Mouse (Mus musculus) liver, embryonic 14.5 days (tissue): ENCODE results near the gene Ogfod2. TPM values are rescaled to one million over a fixed set of nuclear protein-coding genes. Genes with fewer than 3 reads are reported as not detected.

ENCODE experiments used
- ATAC-seq: fragments of 200-750 bp; cut with Nextera tagmentation; 2 replicates; pipeline ENCODE4 v1.8.0; 2017; ENCODE audit warnings: moderate number of reproducible peaks, mild to moderate bottlenecking, moderate library complexity; ENCODE audit not compliant: insufficient read depth
- DNase-seq, 3 experiments: peaks; one replicate each; pipeline ENCODE4 v3.0.0-alpha.2; 2012 to 2013; ENCODE audit warnings: low read depth in 3 of 3, low spot score in 3 of 3
- H3K27ac ChIP-seq: fragments of 300-500 bp; sonication (generic); 2 replicates; pipeline ENCODE4 v1.5.1; 2014; ENCODE audit warnings: moderate library complexity, mild to moderate bottlenecking, control low read depth, inconsistent platforms
- H3K27me3 ChIP-seq: fragments of 300-500 bp; sonication (generic); 2 replicates; pipeline ENCODE4 v1.6.1; 2014; ENCODE audit warnings: mild to moderate bottlenecking, low read length, moderate library complexity; ENCODE audit not compliant: control insufficient read depth, insufficient read depth
- H3K36me3 ChIP-seq: fragments of 300-500 bp; sonication (generic); replicated peaks from 2 replicates; pipeline ENCODE4 v1.6.1; 2014; ENCODE audit warnings: low read depth; ENCODE audit not compliant: control insufficient read depth, insufficient read depth
- H3K4me1 ChIP-seq, 2 experiments: fragments of 200-500 bp in 1 of 2; fragments of 300-500 bp in 1 of 2; sonication (generic) in 1 of 2; replicated peaks; 2 replicates each; pipeline ENCODE4 v1.6.1; 2012 to 2014; ENCODE audit warnings: antibody characterized with exemption in 1 of 2, inconsistent platforms in 1 of 2, low read length in 1 of 2; ENCODE audit not compliant: control insufficient read depth in 2 of 2, insufficient read depth in 2 of 2
- H3K4me2 ChIP-seq: fragments of 300-500 bp; sonication (generic); 2 replicates; pipeline ENCODE4 v1.6.1; 2014; ENCODE audit warnings: low read depth, mild to moderate bottlenecking, control low read depth, moderate library complexity
- H3K4me3 ChIP-seq, 2 experiments: fragments of 200-500 bp in 1 of 2; fragments of 300-500 bp in 1 of 2; sonication (generic) in 1 of 2; 2 replicates each; pipeline ENCODE4 v1.5.1; 2012 to 2014; ENCODE audit warnings: low read depth in 2 of 2, low read length in 2 of 2, mild to moderate bottlenecking in 2 of 2, control low read depth in 1 of 2, inconsistent platforms in 1 of 2, moderate library complexity in 1 of 2; ENCODE audit not compliant: insufficient read depth in 1 of 2
- H3K9ac ChIP-seq: fragments of 300-500 bp; sonication (generic); replicated peaks from 2 replicates; pipeline ENCODE4 v1.6.1; 2014; ENCODE audit warnings: mild to moderate bottlenecking, control low read depth, moderate library complexity
- H3K9me3 ChIP-seq: fragments of 300-500 bp; sonication (generic); 2 replicates; pipeline ENCODE4 v1.6.1; 2016; ENCODE audit warnings: low read length, mixed read lengths; ENCODE audit not compliant: control insufficient read depth
- CTCF ChIP-seq: IDR thresholded peaks from 2 replicates; pipeline ENCODE4 v1.5.1; 2016; ENCODE audit warnings: antibody characterized with exemption, low read depth, control low read depth
- EP300 ChIP-seq: IDR thresholded peaks from 2 replicates; pipeline ENCODE4 v1.6.1; 2016; ENCODE audit warnings: antibody characterized with exemption, low read depth
- WGBS: fragments of 180-500 bp; shearing (Covaris S2); extraction: QIAGEN DNeasy Blood & Tissue Kit; methylation state at CpG from one replicate; pipeline ENCODE4 v1.1.7; 2014; ENCODE audit not compliant: insufficient replicate concordance; 5-methylcytosine and 5-hydroxymethylcytosine counted together
- polyA plus RNA-seq, 2 experiments: library from polyadenylated mRNA; depleted of rRNA in 1 of 2; stranded (reverse) in 1 of 2; unstranded in 1 of 2; fragments of >200 nt; fragmentation: Nextera tagmentation in 1 of 2; extraction: Ambion mirVana in 1 of 2; gene quantifications; 2 replicates each; pipeline versions ENCODE4 v1.2.1 to v1.2.3; 2012 to 2014

Ogfod2 gene
- polyA plus RNA-seq, 2 experiments, result 10.0 to 10.1 TPM

- Histone ChIP-seq H3K36me3 (no peaks in the 10 kb centered on the region; the same call in 1 of the 2 replicates), H3K4me1 (0 out of 4 replicates have a peak, but pooled peaks cover 0 to 1% of the 10 kb centered on the region in 2 experiments), H3K4me3 (no peak overlapping the region), H3K4me2 (no peak overlapping the region), H3K27me3 (no peaks in the 10 kb centered on the region), H3K9ac (no peak overlapping the region), H3K27ac (no peak overlapping the region), H3K9me3 (no peaks in the 10 kb centered on the region)
- DNase-seq (no peak), ATAC-seq (no peak)
- WGBS, result 58% methylated on average over 3 of the region's 3 CpGs
- TF ChIP-seq CTCF, result no peak
- no peak for TF ChIP-seq EP300
Observed at GRCm38 (mm10) chr5:124085513-124085912, 26.6 kb upstream of the Ogfod2 start.

GRCm38 (mm10) chr5:124086876-124087275, 25.2 kb upstream of the Ogfod2 start:
- Histone ChIP-seq H3K9me3 (no peaks in the 10 kb centered on the region), H3K9ac (no peak overlapping the region), H3K27me3 (no peaks in the 10 kb centered on the region), H3K4me2 (no peak overlapping the region), H3K27ac (no peak overlapping the region), H3K36me3 (no peaks in the 10 kb centered on the region; the same call in 1 of the 2 replicates), H3K4me1 (peaks cover 6 to 7% of the 10 kb centered on the region in 2 experiments), H3K4me3 (no peak overlapping the region)
- WGBS, result 67% methylated on average over 4 of the region's 4 CpGs
- DNase-seq, result no peak
- ATAC-seq, result no peak
- TF ChIP-seq CTCF, result no peak
- TF ChIP-seq EP300, result no peak

- H3K9me3 ChIP-seq, result no peaks in the 10 kb centered on the region
- H3K4me3 ChIP-seq, result no peak overlapping the region
- H3K4me1 ChIP-seq, result peaks cover 24 to 25% of the 10 kb centered on the region in 2 experiments
- 83% methylated on average over 23 of the region's 23 CpGs for WGBS
- no peaks in the 10 kb centered on the region; the same call in 1 of the 2 replicates for H3K36me3 ChIP-seq
- ATAC-seq (no peak), DNase-seq (no peak)
- no peak overlapping the region for H3K9ac ChIP-seq
- H3K4me2 ChIP-seq, result no peak overlapping the region
- TF ChIP-seq CTCF (no peak), EP300 (no peak)
- no peak overlapping the region for H3K27ac ChIP-seq
- no peaks in the 10 kb centered on the region for H3K27me3 ChIP-seq
Observed at GRCm38 (mm10) chr5:124089868-124090267, 22.2 kb upstream of the Ogfod2 start.

GRCm38 (mm10) chr5:124091951-124092406, 20.1 kb upstream of the Ogfod2 start:
- peak; percentile 76 to 93 (median 80) for DNase-seq
- 17% methylated on average over 9 of the region's 9 CpGs for WGBS
- Histone ChIP-seq H3K4me3 (peak overlapping the region; percentile 21 to 31; a peak in 3 of 4 replicates), H3K9ac (peak overlapping the region; percentile 55), H3K4me2 (peak overlapping the region; percentile 62), H3K27ac (peak overlapping the region; percentile 80), H3K4me1 (peaks cover 28 to 30% of the 10 kb centered on the region in 2 experiments), H3K27me3 (no peaks in the 10 kb centered on the region), H3K36me3 (no peaks in the 10 kb centered on the region; the same call in 1 of the 2 replicates), H3K9me3 (no peaks in the 10 kb centered on the region)
- ATAC-seq, result peak; percentile 71
- peak; percentile 98 for TF ChIP-seq EP300
- no peak for TF ChIP-seq CTCF

GRCm38 (mm10) chr5:124093120-124093794, 18.8 kb upstream of the Ogfod2 start:
- no peaks in the 10 kb centered on the region for H3K27me3 ChIP-seq
- H3K9me3 ChIP-seq, result no peaks in the 10 kb centered on the region
- H3K4me3 ChIP-seq, result no peak overlapping the region
- H3K9ac ChIP-seq, result no peak overlapping the region
- TF ChIP-seq CTCF (no peak), EP300 (no peak)
- peak overlapping the region; percentile 80 for H3K27ac ChIP-seq
- 83% methylated on average over 11 of the region's 11 CpGs for WGBS
- H3K36me3 ChIP-seq, result no peaks in the 10 kb centered on the region; the same call in 1 of the 2 replicates
- ATAC-seq (no peak), DNase-seq (no peak)
- H3K4me1 ChIP-seq, result peaks cover 28 to 30% of the 10 kb centered on the region in 2 experiments
- H3K4me2 ChIP-seq, result peak overlapping the region; percentile 86; the same call in 1 of the 2 replicates
